Mouse (Mus musculus): Measurements from ENCODE around the gene Hbb-y.

DNA sequence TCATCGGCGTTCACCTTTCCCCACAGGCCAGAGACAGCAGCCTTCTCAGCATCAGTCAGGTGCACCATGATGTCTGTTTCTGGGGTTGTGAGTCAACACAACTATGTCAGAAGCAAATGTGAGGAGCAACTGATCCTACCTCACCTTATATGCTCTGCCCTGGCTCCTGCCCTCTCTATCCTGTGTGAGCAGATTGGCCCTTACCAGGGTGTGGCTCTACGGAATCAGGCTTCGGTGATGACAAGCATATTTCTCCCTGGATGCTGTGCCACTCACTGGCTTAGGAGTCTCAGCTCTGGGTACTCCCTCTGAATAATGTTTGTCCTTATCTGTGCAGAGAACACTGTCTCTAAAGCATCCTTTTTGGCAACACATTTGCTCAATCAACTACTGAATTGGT, 25.2 kb downstream of the Hbb-y start, which contains the start of gene Hbb-bs:
- no peak for TF ChIP-seq CTCF (IDR thresholded peaks at IDR 0.05; ENCODE audit: borderline replicate concordance, extremely low read depth, insufficient read depth, insufficient read length)
- TF ChIP-seq POLR2A (IDR thresholded peaks at IDR 0.05; ENCODE audit: borderline replicate concordance, extremely low read depth, insufficient read depth, insufficient read length, poor library complexity, severe bottlenecking): no peak
